Mouse (Mus musculus): Measurements from ENCODE around the gene Cfap61. TPM values are rescaled to one million over a fixed set of nuclear protein-coding genes. Genes with fewer than 3 reads are reported as not detected.

Gene Cfap61
- polyA plus RNA-seq, 1 experiment from 2014 or later: not detected

- no peak for TF ChIP-seq EP300 (IDR thresholded peaks at IDR 0.05; ENCODE audit: low read depth)
- TF ChIP-seq CTCF (IDR thresholded peaks at IDR 0.05; ENCODE audit: low read depth): no peak
- Histone ChIP-seq H3K4me2 (ENCODE audit: low read depth, low read length) (no peak overlapping the region), H3K9me3 (ENCODE audit: low read length) (no peaks in the 10 kb centered on the region), H3K4me3 (ENCODE audit: low read depth, low read length) (no peak overlapping the region), H3K4me1 (ENCODE audit: insufficient read depth) (peaks cover 17% of the 10 kb centered on the region), H3K27ac (ENCODE audit: low read depth) (no peak overlapping the region), H3K9ac (replicated peaks) (no peak overlapping the region), H3K27me3 (ENCODE audit: insufficient read depth, low read length) (peaks cover 60% of the 10 kb centered on the region), H3K36me3 (replicated peaks; ENCODE audit: insufficient read depth, low read length) (no peaks in the 10 kb centered on the region)
- WGBS (ENCODE audit: insufficient replicate concordance): 2% methylated on average over 16 of the region's 16 CpGs
- no peak for DNase-seq
- ATAC-seq: no peak
Observed at GRCm38 (mm10) chr2:146217227-146217980, 282.8 kb downstream of the Cfap61 start.

- WGBS (ENCODE audit: insufficient replicate concordance): 3% methylated on average over 39 of the region's 40 CpGs
- peak overlapping the region; percentile 56 for H3K4me2 ChIP-seq (ENCODE audit: low read depth, low read length)
- no peak overlapping the region for H3K9ac ChIP-seq (replicated peaks)
- TF ChIP-seq EP300 (IDR thresholded peaks at IDR 0.05; ENCODE audit: low read depth): no peak
- TF ChIP-seq CTCF (IDR thresholded peaks at IDR 0.05; ENCODE audit: low read depth): no peak
- H3K4me1 ChIP-seq (ENCODE audit: insufficient read depth): peaks cover 25% of the 10 kb centered on the region
- no peak overlapping the region for H3K27ac ChIP-seq (ENCODE audit: low read depth)
- H3K9me3 ChIP-seq (ENCODE audit: low read length): no peaks in the 10 kb centered on the region
- no peak for DNase-seq
- H3K4me3 ChIP-seq (ENCODE audit: low read depth, low read length): peak overlapping the region; percentile 22
- H3K36me3 ChIP-seq (replicated peaks; ENCODE audit: insufficient read depth, low read length): no peaks in the 10 kb centered on the region
- no peak for ATAC-seq
- H3K27me3 ChIP-seq (ENCODE audit: insufficient read depth, low read length): peaks cover 69% of the 10 kb centered on the region
Observed at GRCm38 (mm10) chr2:146218161-146218691, 283.6 kb downstream of the Cfap61 start.

GRCm38 (mm10) chr2:146218881-146219535 lies 284.4 kb downstream of the Cfap61 start:
- no peak overlapping the region for H3K4me2 ChIP-seq (ENCODE audit: low read depth, low read length)
- 8% methylated on average over 19 of the region's 19 CpGs for WGBS (ENCODE audit: insufficient replicate concordance)
- no peak overlapping the region for H3K27ac ChIP-seq (ENCODE audit: low read depth)
- no peak for ATAC-seq
- no peak for TF ChIP-seq EP300 (IDR thresholded peaks at IDR 0.05; ENCODE audit: low read depth)
- no peak for TF ChIP-seq CTCF (IDR thresholded peaks at IDR 0.05; ENCODE audit: low read depth)
- no peaks in the 10 kb centered on the region for H3K36me3 ChIP-seq (replicated peaks; ENCODE audit: insufficient read depth, low read length)
- H3K4me1 ChIP-seq (ENCODE audit: insufficient read depth): peaks cover 29% of the 10 kb centered on the region
- no peak overlapping the region for H3K4me3 ChIP-seq (ENCODE audit: low read depth, low read length)
- no peak for DNase-seq
- no peak overlapping the region for H3K9ac ChIP-seq (replicated peaks)
- H3K9me3 ChIP-seq (ENCODE audit: low read length): no peaks in the 10 kb centered on the region
- H3K27me3 ChIP-seq (ENCODE audit: insufficient read depth, low read length): peaks cover 77% of the 10 kb centered on the region

GRCm38 (mm10) chr2:146219791-146220190 lies 285.2 kb downstream of the Cfap61 start:
- Histone ChIP-seq H3K4me2 (ENCODE audit: low read depth, low read length) (no peak overlapping the region), H3K4me1 (ENCODE audit: insufficient read depth) (peaks cover 29% of the 10 kb centered on the region), H3K36me3 (replicated peaks; ENCODE audit: insufficient read depth, low read length) (no peaks in the 10 kb centered on the region), H3K9ac (replicated peaks) (no peak overlapping the region), H3K27ac (ENCODE audit: low read depth) (no peak overlapping the region), H3K4me3 (ENCODE audit: low read depth, low read length) (no peak overlapping the region), H3K27me3 (ENCODE audit: insufficient read depth, low read length) (peaks cover 84% of the 10 kb centered on the region), H3K9me3 (ENCODE audit: low read length) (no peaks in the 10 kb centered on the region)
- 12% methylated on average over 11 of the region's 11 CpGs for WGBS (ENCODE audit: insufficient replicate concordance)
- DNase-seq (no peak), ATAC-seq (no peak)
- TF ChIP-seq EP300 (IDR thresholded peaks at IDR 0.05; ENCODE audit: low read depth) (no peak), CTCF (IDR thresholded peaks at IDR 0.05; ENCODE audit: low read depth) (no peak)

- DNase-seq: no peak
Observed at GRCm38 (mm10) chr2:146220591-146221075, 286.0 kb downstream of the Cfap61 start.

More at GRCm38 (mm10) chr2:146220591-146221075, 286.0 kb downstream of the Cfap61 start:
- WGBS (ENCODE audit: insufficient replicate concordance): 1% methylated on average over 21 of the region's 24 CpGs
- H3K4me3 ChIP-seq (ENCODE audit: low read depth, low read length): peak overlapping the region; percentile 45; the same call in 1 of the 2 replicates
- H3K4me1 ChIP-seq (ENCODE audit: insufficient read depth): peaks cover 29% of the 10 kb centered on the region
- no peak overlapping the region for H3K27ac ChIP-seq (ENCODE audit: low read depth)
- H3K27me3 ChIP-seq (ENCODE audit: insufficient read depth, low read length): peaks cover 88% of the 10 kb centered on the region
- no peak overlapping the region for H3K9ac ChIP-seq (replicated peaks)
- no peaks in the 10 kb centered on the region for H3K36me3 ChIP-seq (replicated peaks; ENCODE audit: insufficient read depth, low read length)
- no peaks in the 10 kb centered on the region for H3K9me3 ChIP-seq (ENCODE audit: low read length)
- TF ChIP-seq EP300 (IDR thresholded peaks at IDR 0.05; ENCODE audit: low read depth): no peak
- no peak for TF ChIP-seq CTCF (IDR thresholded peaks at IDR 0.05; ENCODE audit: low read depth)
- no peak for ATAC-seq
- H3K4me2 ChIP-seq (ENCODE audit: low read depth, low read length): no peak overlapping the region

Data from liver, postnatal 0 days (tissue).